Mouse (Mus musculus) liver, embryonic 14.5 days (tissue): ENCODE results near the gene Elmo1.

Experiments
- CTCF ChIP-seq: IDR thresholded peaks from 2 replicates; pipeline ENCODE4 v1.5.1; 2016; ENCODE audit warnings: antibody characterized with exemption, low read depth, control low read depth
- EP300 ChIP-seq: IDR thresholded peaks from 2 replicates; pipeline ENCODE4 v1.6.1; 2016; ENCODE audit warnings: antibody characterized with exemption, low read depth

GRCm38 (mm10) chr13:20255380-20255779 is 165.0 kb downstream of the Elmo1 start:
- no peak for TF ChIP-seq CTCF
- no peak for TF ChIP-seq EP300
